Mouse (Mus musculus) liver, embryonic 12.5 days (tissue): ENCODE results near the gene Tanc1. TPM values are rescaled to one million over a fixed set of nuclear protein-coding genes. Genes with fewer than 3 reads are reported as not detected.

Source experiments
- ATAC-seq: fragments of 200-750 bp; cut with Nextera tagmentation; 2 replicates; pipeline ENCODE4 v1.8.0; 2017; ENCODE audit warnings: moderate number of reproducible peaks, mild to moderate bottlenecking, moderate library complexity
- H3K27ac ChIP-seq: fragments of 300-500 bp; sonication (generic); 2 replicates; pipeline ENCODE4 v1.5.1; 2016; ENCODE audit warnings: mild to moderate bottlenecking
- H3K27me3 ChIP-seq: fragments of 300-500 bp; sonication (generic); replicated peaks from 2 replicates; pipeline ENCODE4 v1.6.1; 2016; ENCODE audit warnings: mild to moderate bottlenecking, moderate library complexity
- H3K36me3 ChIP-seq: fragments of 300-500 bp; sonication (generic); 2 replicates; pipeline ENCODE4 v1.6.1; 2016; ENCODE audit warnings: mild to moderate bottlenecking, moderate library complexity
- H3K4me1 ChIP-seq: fragments of 300-500 bp; sonication (generic); 2 replicates; pipeline ENCODE4 v1.6.1; 2016
- H3K4me2 ChIP-seq: fragments of 300-500 bp; sonication (generic); 2 replicates; pipeline ENCODE4 v1.6.1; 2016; ENCODE audit warnings: mild to moderate bottlenecking, moderate library complexity
- H3K4me3 ChIP-seq: fragments of 300-500 bp; sonication (generic); 2 replicates; pipeline ENCODE4 v1.5.1; 2016; ENCODE audit warnings: mild to moderate bottlenecking, moderate library complexity
- H3K9ac ChIP-seq: fragments of 300-500 bp; sonication (generic); 2 replicates; pipeline ENCODE4 v1.6.1; 2016; ENCODE audit warnings: mild to moderate bottlenecking, moderate library complexity
- H3K9me3 ChIP-seq: fragments of 300-500 bp; sonication (generic); replicated peaks from 2 replicates; pipeline ENCODE4 v1.6.1; 2016; ENCODE audit warnings: mild to moderate bottlenecking, moderate library complexity
- WGBS: fragments of 180-500 bp; shearing (Covaris S2); methylation state at CpG from one replicate; pipeline ENCODE4 v1.1.7; 2016; ENCODE audit not compliant: insufficient replicate concordance; 5-methylcytosine and 5-hydroxymethylcytosine counted together
- polyA plus RNA-seq: library from polyadenylated mRNA; unstranded; fragments of >200 nt; fragmentation: Nextera tagmentation; extraction: Ambion mirVana; gene quantifications from 2 replicates; pipeline ENCODE4 v1.2.1, GENCODE M21; 2016

The Tanc1 gene
- polyA plus RNA-seq, 1 experiment from 2014 or later = 6.8 TPM

DNA sequence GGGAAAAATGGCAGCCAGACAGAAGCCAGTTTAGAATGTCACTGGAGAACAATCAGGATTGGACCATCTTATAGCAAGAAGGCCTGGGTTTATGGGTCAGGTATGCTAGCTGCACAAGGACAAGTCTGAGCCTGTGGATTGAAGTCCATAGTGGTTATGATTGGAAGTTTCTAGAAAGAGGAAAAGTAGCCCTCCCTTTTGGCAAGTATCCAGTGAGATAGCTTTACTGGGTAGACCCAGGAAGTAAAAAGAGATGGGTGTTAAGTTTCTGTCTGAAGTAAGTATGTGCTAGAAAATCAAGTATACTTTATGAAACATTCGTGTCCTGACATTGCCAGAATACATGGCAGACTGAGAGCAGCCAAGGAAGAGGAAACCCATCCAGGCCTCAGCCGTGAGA lies 103.2 kb downstream of the Tanc1 start:
- no peak for ATAC-seq
- 72% methylated on average over 2 of the region's 2 CpGs for WGBS
- Histone ChIP-seq H3K4me3 (no peak overlapping the region), H3K36me3 (no peaks in the 10 kb centered on the region), H3K9me3 (no peaks in the 10 kb centered on the region), H3K4me1 (0 out of 2 replicates have a peak, but pooled peaks cover 11% of the 10 kb centered on the region), H3K27me3 (no peaks in the 10 kb centered on the region), H3K27ac (no peak overlapping the region), H3K4me2 (no peak overlapping the region), H3K9ac (no peak overlapping the region)

- ATAC-seq = no peak
- Histone ChIP-seq H3K4me1 (0 out of 2 replicates have a peak, but pooled peaks cover 11% of the 10 kb centered on the region), H3K27me3 (no peaks in the 10 kb centered on the region), H3K4me3 (no peak overlapping the region), H3K36me3 (no peaks in the 10 kb centered on the region), H3K27ac (no peak overlapping the region), H3K9ac (no peak overlapping the region), H3K9me3 (no peaks in the 10 kb centered on the region), H3K4me2 (no peak overlapping the region)
- 59% methylated on average over 3 of the region's 3 CpGs for WGBS
Measured at GRCm38 (mm10) chr2:59716461-59716860, 104.6 kb downstream of the Tanc1 start.

DNA sequence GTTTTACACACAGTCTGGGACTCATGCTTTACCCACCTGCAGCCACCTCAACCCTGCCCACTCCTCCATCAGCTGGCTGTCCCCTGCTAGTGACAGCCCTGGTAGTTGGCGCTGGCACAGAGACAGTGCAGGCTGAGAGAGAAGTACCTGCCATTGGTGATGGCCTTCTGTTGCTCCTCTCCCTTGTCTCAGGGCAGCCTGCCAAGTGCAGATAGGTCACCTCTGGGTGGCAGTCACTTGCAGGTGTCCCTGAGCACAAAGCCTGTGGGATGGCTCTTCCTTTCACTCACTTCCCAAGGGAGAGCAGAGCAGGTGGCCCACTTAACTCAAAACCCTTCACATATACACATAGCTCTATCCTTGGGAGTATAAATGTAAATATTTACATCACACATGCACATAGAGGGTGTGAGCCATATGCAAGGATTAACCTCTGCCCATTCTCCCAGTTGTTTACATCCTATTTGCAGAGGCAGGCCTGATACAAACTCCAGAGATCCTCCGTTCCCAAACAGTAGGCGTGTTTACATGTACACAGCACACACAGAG lies 106.0 kb downstream of the Tanc1 start:
- Histone ChIP-seq H3K4me1 (0 out of 2 replicates have a peak, but pooled peaks cover 11% of the 10 kb centered on the region), H3K36me3 (no peaks in the 10 kb centered on the region), H3K4me2 (no peak overlapping the region), H3K27ac (no peak overlapping the region), H3K27me3 (no peaks in the 10 kb centered on the region), H3K9me3 (no peaks in the 10 kb centered on the region), H3K9ac (no peak overlapping the region), H3K4me3 (no peak overlapping the region)
- ATAC-seq = no peak
- WGBS = 83% methylated on average over 3 of the region's 3 CpGs

GRCm38 (mm10) chr2:59718601-59719416 lies 107.0 kb downstream of the Tanc1 start:
- H3K27ac ChIP-seq = no peak overlapping the region
- no peaks in the 10 kb centered on the region for H3K9me3 ChIP-seq
- 73% methylated on average over 24 of the region's 24 CpGs for whole genome bisulfite sequencing
- 0 out of 2 replicates have a peak, but pooled peaks cover 11% of the 10 kb centered on the region for H3K4me1 ChIP-seq
- no peak overlapping the region for H3K9ac ChIP-seq
- no peak for ATAC-seq
- H3K27me3 ChIP-seq = no peaks in the 10 kb centered on the region
- H3K4me2 ChIP-seq = no peak overlapping the region
- no peaks in the 10 kb centered on the region for H3K36me3 ChIP-seq
- H3K4me3 ChIP-seq = no peak overlapping the region

- no peak overlapping the region for H3K9ac ChIP-seq
- H3K27me3 ChIP-seq = no peaks in the 10 kb centered on the region
- no peak overlapping the region for H3K27ac ChIP-seq
- H3K4me2 ChIP-seq = no peak overlapping the region
- no peak for ATAC-seq
- 0 out of 2 replicates have a peak, but pooled peaks cover 11% of the 10 kb centered on the region for H3K4me1 ChIP-seq
- H3K4me3 ChIP-seq = no peak overlapping the region
- H3K36me3 ChIP-seq = no peaks in the 10 kb centered on the region
- H3K9me3 ChIP-seq = no peaks in the 10 kb centered on the region
- WGBS = 72% methylated on average over 4 of the region's 4 CpGs
Measured at GRCm38 (mm10) chr2:59719831-59720230, 108.0 kb downstream of the Tanc1 start.

DNA sequence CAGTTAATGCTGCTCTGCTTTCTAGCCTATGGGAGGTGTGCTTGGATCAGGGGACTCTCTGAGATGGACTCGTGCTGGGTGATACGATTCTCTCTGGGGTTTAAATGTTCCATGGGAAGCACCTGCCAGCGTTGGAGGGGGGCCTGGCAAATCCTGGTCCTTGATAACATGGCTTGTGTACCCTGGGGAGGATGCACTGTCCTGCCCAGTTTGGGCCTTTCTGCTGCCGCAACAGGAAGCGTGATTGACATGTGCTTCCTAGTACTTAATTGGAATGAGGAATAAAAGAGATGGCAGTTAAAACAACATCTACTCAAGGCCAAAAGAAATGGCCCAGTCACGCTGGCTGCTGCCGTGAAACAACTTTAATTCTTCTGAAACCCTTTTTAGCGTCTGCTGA lies 109.3 kb downstream of the Tanc1 start:
- no peak for ATAC-seq
- H3K4me1 ChIP-seq = 0 out of 2 replicates have a peak, but pooled peaks cover 11% of the 10 kb centered on the region
- 46% methylated on average over 8 of the region's 8 CpGs for WGBS
- no peak overlapping the region for H3K27ac ChIP-seq
- H3K27me3 ChIP-seq = no peaks in the 10 kb centered on the region
- no peak overlapping the region for H3K4me2 ChIP-seq
- H3K9me3 ChIP-seq = no peaks in the 10 kb centered on the region
- no peaks in the 10 kb centered on the region for H3K36me3 ChIP-seq
- no peak overlapping the region for H3K9ac ChIP-seq
- no peak overlapping the region for H3K4me3 ChIP-seq

DNA sequence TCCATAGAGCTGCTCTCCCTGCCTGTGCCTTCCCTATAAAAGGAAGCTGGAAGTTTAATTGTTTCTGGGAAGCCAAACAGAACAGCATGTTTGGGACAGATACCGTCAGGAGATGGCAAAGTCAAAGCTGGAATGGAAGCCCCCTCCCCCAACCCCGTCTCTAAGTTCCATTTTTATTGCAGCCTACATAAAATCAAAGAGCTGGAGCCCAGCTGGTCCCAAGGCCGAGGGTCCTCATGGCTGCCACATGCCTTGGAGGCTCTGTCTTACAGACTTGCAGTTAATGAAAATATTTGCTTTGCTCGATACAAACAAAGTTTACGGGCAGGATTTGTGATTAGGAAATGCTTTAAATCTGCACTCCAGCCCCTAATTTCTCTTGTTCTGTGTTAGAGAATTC lies 109.9 kb downstream of the Tanc1 start:
- WGBS = 55% methylated on average over 5 of the region's 5 CpGs

GRCm38 (mm10) chr2:59723311-59723710 lies 111.5 kb downstream of the Tanc1 start:
- no peak overlapping the region for H3K4me3 ChIP-seq
- H3K4me2 ChIP-seq = no peak overlapping the region
- no peak overlapping the region for H3K27ac ChIP-seq
- no peaks in the 10 kb centered on the region for H3K9me3 ChIP-seq
- H3K27me3 ChIP-seq = no peaks in the 10 kb centered on the region
- 0 out of 2 replicates have a peak, but pooled peaks cover 7% of the 10 kb centered on the region for H3K4me1 ChIP-seq
- no peak overlapping the region for H3K9ac ChIP-seq
- no peaks in the 10 kb centered on the region for H3K36me3 ChIP-seq
- ATAC-seq = no peak
- WGBS = 58% methylated on average over 5 of the region's 5 CpGs

More for the DNA sequence above, 109.9 kb downstream of the Tanc1 start:
- Histone ChIP-seq H3K9me3 (no peaks in the 10 kb centered on the region), H3K4me1 (0 out of 2 replicates have a peak, but pooled peaks cover 11% of the 10 kb centered on the region), H3K27me3 (no peaks in the 10 kb centered on the region), H3K4me3 (no peak overlapping the region), H3K9ac (no peak overlapping the region), H3K4me2 (no peak overlapping the region), H3K27ac (no peak overlapping the region), H3K36me3 (no peaks in the 10 kb centered on the region)
- no peak for ATAC-seq

- H3K4me2 ChIP-seq = no peak overlapping the region
- no peaks in the 10 kb centered on the region for H3K27me3 ChIP-seq
- H3K27ac ChIP-seq = no peak overlapping the region
- WGBS = 77% methylated on average over 14 of the region's 14 CpGs
- no peak for ATAC-seq
- peaks cover 3% of the 10 kb centered on the region; the same call in 1 of the 2 replicates for H3K36me3 ChIP-seq
- H3K4me1 ChIP-seq = no peaks in the 10 kb centered on the region
- H3K9me3 ChIP-seq = no peaks in the 10 kb centered on the region
- H3K9ac ChIP-seq = no peak overlapping the region
- no peak overlapping the region for H3K4me3 ChIP-seq
Measured at GRCm38 (mm10) chr2:59725518-59726185, 113.8 kb downstream of the Tanc1 start.

DNA sequence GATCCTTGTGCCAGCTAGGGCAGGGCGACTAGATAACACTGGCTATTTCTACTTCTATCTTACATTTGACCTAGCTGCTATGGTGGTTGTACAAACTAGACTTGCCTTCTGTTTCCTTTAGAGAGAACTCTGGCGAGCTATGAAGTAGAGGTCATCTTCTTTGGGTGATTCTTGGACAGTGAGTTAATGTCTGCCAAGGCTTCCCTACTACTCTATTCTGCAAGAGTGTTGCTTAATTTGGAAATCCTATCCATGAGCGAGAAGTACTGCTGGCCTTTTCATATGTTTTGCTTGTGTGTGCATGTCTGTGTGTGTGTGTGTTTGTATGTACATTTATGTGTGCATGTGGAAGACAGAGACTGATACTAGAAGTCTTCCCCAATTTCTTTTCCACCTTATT lies 120.0 kb downstream of the Tanc1 start:
- H3K4me1 ChIP-seq = no peaks in the 10 kb centered on the region
- H3K4me2 ChIP-seq = no peak overlapping the region
- no peaks in the 10 kb centered on the region for H3K9me3 ChIP-seq
- H3K9ac ChIP-seq = no peak overlapping the region
- H3K27me3 ChIP-seq = no peaks in the 10 kb centered on the region
- 68% methylated on average over 3 of the region's 3 CpGs for WGBS
- no peak overlapping the region for H3K27ac ChIP-seq
- H3K36me3 ChIP-seq = peaks cover 3% of the 10 kb centered on the region; the same call in 1 of the 2 replicates
- H3K4me3 ChIP-seq = no peak overlapping the region
- no peak for ATAC-seq

DNA sequence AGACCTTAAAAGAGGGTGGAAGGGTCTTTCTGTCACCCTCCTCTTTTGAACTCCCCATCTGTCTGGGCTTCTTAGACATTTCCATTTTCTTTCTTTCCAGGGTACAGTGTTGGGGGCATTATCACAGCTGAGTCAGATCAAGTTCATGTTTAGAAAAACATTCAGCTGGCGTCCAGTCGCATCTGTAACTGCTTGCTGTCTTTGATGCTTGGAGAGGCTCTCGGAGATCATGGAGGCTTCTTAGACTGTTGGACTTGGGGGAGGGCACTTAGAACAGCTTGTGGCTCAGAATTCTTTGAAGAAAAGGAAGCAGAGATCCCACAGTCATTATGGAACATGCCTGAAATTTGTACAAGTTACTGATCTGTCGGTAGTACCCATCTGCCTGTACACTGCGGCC lies 121.6 kb downstream of the Tanc1 start:
- Histone ChIP-seq H3K4me3 (no peak overlapping the region), H3K4me1 (no peaks in the 10 kb centered on the region), H3K4me2 (no peak overlapping the region), H3K36me3 (peaks cover 3% of the 10 kb centered on the region; the same call in 1 of the 2 replicates), H3K9me3 (no peaks in the 10 kb centered on the region), H3K27ac (no peak overlapping the region), H3K27me3 (no peaks in the 10 kb centered on the region), H3K9ac (no peak overlapping the region)
- 79% methylated on average over 5 of the region's 5 CpGs for WGBS
- ATAC-seq = no peak

GRCm38 (mm10) chr2:59736401-59736898 lies 124.6 kb downstream of the Tanc1 start:
- Histone ChIP-seq H3K4me3 (no peak overlapping the region), H3K4me1 (no peaks in the 10 kb centered on the region), H3K27me3 (no peaks in the 10 kb centered on the region), H3K4me2 (no peak overlapping the region), H3K36me3 (no peaks in the 10 kb centered on the region), H3K9ac (no peak overlapping the region), H3K9me3 (no peaks in the 10 kb centered on the region), H3K27ac (no peak overlapping the region)
- ATAC-seq = no peak
- WGBS = 68% methylated on average over 10 of the region's 10 CpGs
